Mouse (Mus musculus): ENCODE data around the gene Clcnkb. TPM values are rescaled to one million over a fixed set of nuclear protein-coding genes. Genes with fewer than 3 reads are reported as not detected.

The Clcnkb gene
- polyA plus RNA-seq, 1 experiment from 2014 or later, result not detected

GRCm38 (mm10) chr4:141357811-141358210 lies 58.0 kb downstream of the Clcnkb start:
- no peaks in the 10 kb centered on the region for H3K36me3 ChIP-seq (ENCODE audit: control insufficient read depth, insufficient read depth, low read length)
- no peak overlapping the region for H3K4me2 ChIP-seq (ENCODE audit: low read length)
- H3K27ac ChIP-seq (ENCODE audit: low read depth, low read length), result no peak overlapping the region
- ATAC-seq (no peak), DNase-seq (ENCODE audit: low spot score) (no peak)
- H3K9me3 ChIP-seq (replicated peaks; ENCODE audit: control insufficient read depth, low read length), result no peaks in the 10 kb centered on the region
- H3K9ac ChIP-seq (ENCODE audit: low read length), result no peak overlapping the region
- H3K4me1 ChIP-seq (ENCODE audit: control insufficient read depth, insufficient read depth, low read length), result peaks cover 6% of the 10 kb centered on the region; the same call in 1 of the 2 replicates
- no peak overlapping the region for H3K4me3 ChIP-seq (ENCODE audit: low read depth, low read length)
- no peaks in the 10 kb centered on the region for H3K27me3 ChIP-seq (replicated peaks; ENCODE audit: control insufficient read depth, insufficient read depth, low read length)

Other genes with a start within 250 kb of the Clcnkb start
- gene Rsg1, start 202.1 kb downstream of the Clcnkb start, polyA plus RNA-seq (2014; fragmentation: Nextera tagmentation; extraction: Ambion mirVana), result 6.5 and 6.7 TPM in 2 replicates
- gene Arhgef19, start 176.5 kb downstream of the Clcnkb start, polyA plus RNA-seq (2014; fragmentation: Nextera tagmentation; extraction: Ambion mirVana), result 0.65 and 1.1 TPM in 2 replicates
- 0.58 and 0.64 TPM in 2 replicates for gene Epha2, start 114.8 kb downstream of the Clcnkb start, polyA plus RNA-seq (2014; fragmentation: Nextera tagmentation; extraction: Ambion mirVana)
- 10.2 and 15.8 TPM in 2 replicates for gene Fam131c, start 47.8 kb downstream of the Clcnkb start, polyA plus RNA-seq (2014; fragmentation: Nextera tagmentation; extraction: Ambion mirVana)
- not detected in 2 replicates for gene Clcnka, start 17.3 kb downstream of the Clcnkb start, polyA plus RNA-seq (2014; fragmentation: Nextera tagmentation; extraction: Ambion mirVana)
- gene Hspb7, start 4.8 kb upstream of the Clcnkb start, polyA plus RNA-seq (2014; fragmentation: Nextera tagmentation; extraction: Ambion mirVana), result not detected in 2 replicates
- 0.33 TPM in 1 of 2 replicates, not detected in the other for gene Srarp, start 20.1 kb upstream of the Clcnkb start, polyA plus RNA-seq (2014; fragmentation: Nextera tagmentation; extraction: Ambion mirVana)
- 41.3 and 46.5 TPM in 2 replicates for gene Zbtb17, start 28.6 kb upstream of the Clcnkb start, polyA plus RNA-seq (2014; fragmentation: Nextera tagmentation; extraction: Ambion mirVana)
- 10.7 and 14.0 TPM in 2 replicates for gene Spen, start 122.6 kb upstream of the Clcnkb start, polyA plus RNA-seq (2014; fragmentation: Nextera tagmentation; extraction: Ambion mirVana)
- 15.1 and 19.7 TPM in 2 replicates for gene Fblim1, start 190.1 kb upstream of the Clcnkb start, polyA plus RNA-seq (2014; fragmentation: Nextera tagmentation; extraction: Ambion mirVana)
- 0.12 TPM in 1 of 2 replicates, not detected in the other for gene Tmem82, start 202.6 kb upstream of the Clcnkb start, polyA plus RNA-seq (2014; fragmentation: Nextera tagmentation; extraction: Ambion mirVana)
- 0.07 TPM in 1 of 2 replicates, not detected in the other for gene Slc25a34, start 207.8 kb upstream of the Clcnkb start, polyA plus RNA-seq (2014; fragmentation: Nextera tagmentation; extraction: Ambion mirVana)
- gene Plekhm2, start 248.9 kb upstream of the Clcnkb start, polyA plus RNA-seq (2014; fragmentation: Nextera tagmentation; extraction: Ambion mirVana), result 3.6 and 3.9 TPM in 2 replicates

Measured in forebrain, embryonic 14.5 days (tissue).